Mouse (Mus musculus): ENCODE results near the gene Mgat5. TPM values are rescaled to one million over a fixed set of nuclear protein-coding genes. Genes with fewer than 3 reads are reported as not detected.
A peak's percentile ranks its signal among the peaks of the same experiment; 100 is the strongest.

Gene Mgat5
- polyA plus RNA-seq, 1 experiment from 2014 or later: 16.0 TPM

- WGBS: 85% methylated on average over 6 of the region's 6 CpGs
- no peaks in the 10 kb centered on the region for H3K9me3 ChIP-seq (replicated peaks; ENCODE audit: control insufficient read depth, low read length, poor library complexity, severe bottlenecking)
- ATAC-seq: no peak
- H3K36me3 ChIP-seq (ENCODE audit: control insufficient read depth, insufficient read depth, low read length): 0 out of 2 replicates have a peak, but pooled peaks cover 4% of the 10 kb centered on the region
- no peak overlapping the region for H3K4me3 ChIP-seq (ENCODE audit: low read depth, low read length)
- no peak overlapping the region for H3K4me2 ChIP-seq (ENCODE audit: low read length)
- no peak overlapping the region for H3K9ac ChIP-seq (ENCODE audit: low read depth, low read length)
- peaks cover 13% of the 10 kb centered on the region for H3K4me1 ChIP-seq (ENCODE audit: control insufficient read depth, insufficient read depth, low read length)
- no peak overlapping the region for H3K27ac ChIP-seq (ENCODE audit: low read length)
- no peaks in the 10 kb centered on the region for H3K27me3 ChIP-seq (ENCODE audit: control insufficient read depth, insufficient read depth, low read depth, low read length)
Measured at GRCm38 (mm10) chr1:127512709-127513108, 307.9 kb downstream of the Mgat5 start.

GRCm38 (mm10) chr1:127513140-127513539 lies 308.3 kb downstream of the Mgat5 start:
- Histone ChIP-seq H3K9ac (ENCODE audit: low read depth, low read length) (no peak overlapping the region), H3K4me1 (ENCODE audit: control insufficient read depth, insufficient read depth, low read length) (peaks cover 8% of the 10 kb centered on the region), H3K4me2 (ENCODE audit: low read length) (no peak overlapping the region), H3K4me3 (ENCODE audit: low read depth, low read length) (no peak overlapping the region), H3K27ac (ENCODE audit: low read length) (no peak overlapping the region), H3K9me3 (replicated peaks; ENCODE audit: control insufficient read depth, low read length, poor library complexity, severe bottlenecking) (no peaks in the 10 kb centered on the region), H3K27me3 (ENCODE audit: control insufficient read depth, insufficient read depth, low read depth, low read length) (no peaks in the 10 kb centered on the region), H3K36me3 (ENCODE audit: control insufficient read depth, insufficient read depth, low read length) (0 out of 2 replicates have a peak, but pooled peaks cover 4% of the 10 kb centered on the region)
- no peak for ATAC-seq
- WGBS: 93% methylated on average over 8 of the region's 8 CpGs

GRCm38 (mm10) chr1:127513664-127514063 lies 308.8 kb downstream of the Mgat5 start:
- Histone ChIP-seq H3K4me2 (ENCODE audit: low read length) (no peak overlapping the region), H3K9me3 (replicated peaks; ENCODE audit: control insufficient read depth, low read length, poor library complexity, severe bottlenecking) (no peaks in the 10 kb centered on the region), H3K27ac (ENCODE audit: low read length) (no peak overlapping the region), H3K9ac (ENCODE audit: low read depth, low read length) (no peak overlapping the region), H3K4me1 (ENCODE audit: control insufficient read depth, insufficient read depth, low read length) (peaks cover 4% of the 10 kb centered on the region; the same call in 1 of the 2 replicates), H3K27me3 (ENCODE audit: control insufficient read depth, insufficient read depth, low read depth, low read length) (no peaks in the 10 kb centered on the region), H3K36me3 (ENCODE audit: control insufficient read depth, insufficient read depth, low read length) (0 out of 2 replicates have a peak, but pooled peaks cover 4% of the 10 kb centered on the region), H3K4me3 (ENCODE audit: low read depth, low read length) (no peak overlapping the region)
- ATAC-seq: no peak
- WGBS: 88% methylated on average over 3 of the region's 3 CpGs

GRCm38 (mm10) chr1:127514479-127514878 lies 309.7 kb downstream of the Mgat5 start:
- H3K9me3 ChIP-seq (replicated peaks; ENCODE audit: control insufficient read depth, low read length, poor library complexity, severe bottlenecking): no peaks in the 10 kb centered on the region
- no peak overlapping the region for H3K9ac ChIP-seq (ENCODE audit: low read depth, low read length)
- no peak overlapping the region for H3K4me2 ChIP-seq (ENCODE audit: low read length)
- 0 out of 2 replicates have a peak, but pooled peaks cover 4% of the 10 kb centered on the region for H3K36me3 ChIP-seq (ENCODE audit: control insufficient read depth, insufficient read depth, low read length)
- WGBS: 78% methylated on average over 3 of the region's 3 CpGs
- no peak for ATAC-seq
- no peak overlapping the region for H3K27ac ChIP-seq (ENCODE audit: low read length)
- H3K27me3 ChIP-seq (ENCODE audit: control insufficient read depth, insufficient read depth, low read depth, low read length): no peaks in the 10 kb centered on the region
- H3K4me1 ChIP-seq (ENCODE audit: control insufficient read depth, insufficient read depth, low read length): no peaks in the 10 kb centered on the region
- no peak overlapping the region for H3K4me3 ChIP-seq (ENCODE audit: low read depth, low read length)

GRCm38 (mm10) chr1:127514888-127515287 lies 310.1 kb downstream of the Mgat5 start:
- no peaks in the 10 kb centered on the region for H3K27me3 ChIP-seq (ENCODE audit: control insufficient read depth, insufficient read depth, low read depth, low read length)
- WGBS: 97% methylated on average over 10 of the region's 10 CpGs
- no peaks in the 10 kb centered on the region for H3K9me3 ChIP-seq (replicated peaks; ENCODE audit: control insufficient read depth, low read length, poor library complexity, severe bottlenecking)
- no peaks in the 10 kb centered on the region for H3K4me1 ChIP-seq (ENCODE audit: control insufficient read depth, insufficient read depth, low read length)
- no peak overlapping the region for H3K4me2 ChIP-seq (ENCODE audit: low read length)
- no peak overlapping the region for H3K4me3 ChIP-seq (ENCODE audit: low read depth, low read length)
- no peak for ATAC-seq
- H3K9ac ChIP-seq (ENCODE audit: low read depth, low read length): no peak overlapping the region
- H3K27ac ChIP-seq (ENCODE audit: low read length): no peak overlapping the region
- 0 out of 2 replicates have a peak, but pooled peaks cover 4% of the 10 kb centered on the region for H3K36me3 ChIP-seq (ENCODE audit: control insufficient read depth, insufficient read depth, low read length)

GRCm38 (mm10) chr1:127523364-127523763 lies 318.5 kb downstream of the Mgat5 start:
- Histone ChIP-seq H3K27ac (ENCODE audit: low read length) (no peak overlapping the region), H3K4me1 (ENCODE audit: control insufficient read depth, insufficient read depth, low read length) (no peaks in the 10 kb centered on the region), H3K4me2 (ENCODE audit: low read length) (no peak overlapping the region), H3K27me3 (ENCODE audit: control insufficient read depth, insufficient read depth, low read depth, low read length) (0 out of 2 replicates have a peak, but pooled peaks cover 2% of the 10 kb centered on the region), H3K9me3 (replicated peaks; ENCODE audit: control insufficient read depth, low read length, poor library complexity, severe bottlenecking) (no peaks in the 10 kb centered on the region), H3K9ac (ENCODE audit: low read depth, low read length) (no peak overlapping the region), H3K4me3 (ENCODE audit: low read depth, low read length) (no peak overlapping the region), H3K36me3 (ENCODE audit: control insufficient read depth, insufficient read depth, low read length) (no peaks in the 10 kb centered on the region)
- ATAC-seq: no peak
- WGBS: 86% methylated on average over 8 of the region's 8 CpGs

- H3K9ac ChIP-seq (ENCODE audit: low read depth, low read length): 0 out of 2 replicates have a peak overlapping the region, but pooled peaks have one; percentile 25
- 22% methylated on average over 14 of the region's 14 CpGs for WGBS
- H3K4me1 ChIP-seq (ENCODE audit: control insufficient read depth, insufficient read depth, low read length): peaks cover 13% of the 10 kb centered on the region
Measured at GRCm38 (mm10) chr1:127530849-127531580, 326.2 kb downstream of the Mgat5 start.

GRCm38 (mm10) chr1:127531723-127532122 lies 326.9 kb downstream of the Mgat5 start:
- 78% methylated on average over 5 of the region's 5 CpGs for WGBS

More at GRCm38 (mm10) chr1:127530849-127531580, 326.2 kb downstream of the Mgat5 start:
- Histone ChIP-seq H3K9me3 (replicated peaks; ENCODE audit: control insufficient read depth, low read length, poor library complexity, severe bottlenecking) (no peaks in the 10 kb centered on the region), H3K4me2 (ENCODE audit: low read length) (peak overlapping the region; percentile 23; the same call in 1 of the 2 replicates), H3K27me3 (ENCODE audit: control insufficient read depth, insufficient read depth, low read depth, low read length) (0 out of 2 replicates have a peak, but pooled peaks cover 2% of the 10 kb centered on the region), H3K4me3 (ENCODE audit: low read depth, low read length) (no peak overlapping the region), H3K27ac (ENCODE audit: low read length) (peak overlapping the region; percentile 43; the same call in 1 of the 2 replicates), H3K36me3 (ENCODE audit: control insufficient read depth, insufficient read depth, low read length) (no peaks in the 10 kb centered on the region)
- peak; percentile 80 for ATAC-seq

GRCm38 (mm10) chr1:127536448-127536847 lies 331.6 kb downstream of the Mgat5 start:
- Histone ChIP-seq H3K27ac (ENCODE audit: low read length) (peak overlapping the region; percentile 74), H3K36me3 (ENCODE audit: control insufficient read depth, insufficient read depth, low read length) (no peaks in the 10 kb centered on the region), H3K9ac (ENCODE audit: low read depth, low read length) (no peak overlapping the region), H3K4me3 (ENCODE audit: low read depth, low read length) (no peak overlapping the region), H3K9me3 (replicated peaks; ENCODE audit: control insufficient read depth, low read length, poor library complexity, severe bottlenecking) (no peaks in the 10 kb centered on the region), H3K4me2 (ENCODE audit: low read length) (no peak overlapping the region; the same call in 1 of the 2 replicates), H3K4me1 (ENCODE audit: control insufficient read depth, insufficient read depth, low read length) (peaks cover 25% of the 10 kb centered on the region), H3K27me3 (ENCODE audit: control insufficient read depth, insufficient read depth, low read depth, low read length) (no peaks in the 10 kb centered on the region)
- WGBS: 31% methylated on average over 5 of the region's 5 CpGs
- 0 out of 2 replicates have a peak, but pooled peaks have one; percentile 12 for ATAC-seq

More at GRCm38 (mm10) chr1:127531723-127532122, 326.9 kb downstream of the Mgat5 start:
- H3K4me1 ChIP-seq (ENCODE audit: control insufficient read depth, insufficient read depth, low read length): peaks cover 18% of the 10 kb centered on the region
- peak overlapping the region; percentile 43; the same call in 1 of the 2 replicates for H3K27ac ChIP-seq (ENCODE audit: low read length)
- H3K9ac ChIP-seq (ENCODE audit: low read depth, low read length): no peak overlapping the region
- no peaks in the 10 kb centered on the region for H3K9me3 ChIP-seq (replicated peaks; ENCODE audit: control insufficient read depth, low read length, poor library complexity, severe bottlenecking)
- no peaks in the 10 kb centered on the region for H3K36me3 ChIP-seq (ENCODE audit: control insufficient read depth, insufficient read depth, low read length)
- no peak overlapping the region for H3K4me2 ChIP-seq (ENCODE audit: low read length)
- no peak overlapping the region for H3K4me3 ChIP-seq (ENCODE audit: low read depth, low read length)
- ATAC-seq: no peak
- H3K27me3 ChIP-seq (ENCODE audit: control insufficient read depth, insufficient read depth, low read depth, low read length): 0 out of 2 replicates have a peak, but pooled peaks cover 1% of the 10 kb centered on the region
